Mouse (Mus musculus): Measurements from ENCODE around the gene D430019H16Rik. TPM values are rescaled to one million over a fixed set of nuclear protein-coding genes. Genes with fewer than 3 reads are reported as not detected.
A peak's percentile ranks its signal among the peaks of the same experiment; 100 is the strongest.

D430019H16Rik gene
- polyA plus RNA-seq, 1 experiment from 2014 or later: 1.6 TPM

GRCm38 (mm10) chr12:105445767-105446166 lies 7.9 kb upstream of the D430019H16Rik start:
- no peak for ATAC-seq (ENCODE audit: insufficient number of reproducible peaks, low FRiP score, low TSS enrichment, low read depth)
- Histone ChIP-seq H3K9me3 (replicated peaks) (no peaks in the 10 kb centered on the region), H3K36me3 (no peaks in the 10 kb centered on the region), H3K27ac (replicated peaks) (no peak overlapping the region), H3K27me3 (no peaks in the 10 kb centered on the region), H3K4me1 (no peaks in the 10 kb centered on the region), H3K4me2 (replicated peaks) (no peak overlapping the region), H3K9ac (no peak overlapping the region), H3K4me3 (replicated peaks) (no peak overlapping the region)
- WGBS: 71% methylated on average over 6 of the region's 6 CpGs

DNA sequence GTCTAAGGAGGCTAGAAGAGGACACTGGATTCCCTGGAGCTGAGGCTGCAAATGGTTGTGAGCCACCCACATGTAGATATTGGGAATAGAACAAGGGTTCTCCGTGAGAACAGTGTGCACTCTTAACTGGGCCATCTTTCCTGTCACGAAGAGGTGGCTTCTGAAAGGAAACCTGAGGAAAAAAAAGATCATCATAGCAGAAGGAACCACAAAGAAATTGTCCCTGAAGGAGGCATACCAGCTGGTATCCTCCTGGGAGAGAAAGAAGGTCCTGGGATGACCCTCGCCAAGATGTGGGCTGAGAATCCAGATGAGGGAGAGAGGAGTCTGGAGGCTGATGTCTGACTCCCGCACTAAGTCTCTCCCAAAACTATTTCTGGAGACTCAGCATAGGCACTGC lies 4.4 kb upstream of the D430019H16Rik start:
- no peak overlapping the region for H3K9ac ChIP-seq
- H3K4me2 ChIP-seq (replicated peaks): no peak overlapping the region
- no peak overlapping the region for H3K4me3 ChIP-seq (replicated peaks)
- peaks cover 5% of the 10 kb centered on the region; the same call in 1 of the 2 replicates for H3K4me1 ChIP-seq
- no peaks in the 10 kb centered on the region for H3K27me3 ChIP-seq
- 73% methylated on average over 4 of the region's 4 CpGs for WGBS
- no peaks in the 10 kb centered on the region for H3K36me3 ChIP-seq
- H3K9me3 ChIP-seq (replicated peaks): no peaks in the 10 kb centered on the region
- no peak overlapping the region for H3K27ac ChIP-seq (replicated peaks)
- ATAC-seq (ENCODE audit: insufficient number of reproducible peaks, low FRiP score, low TSS enrichment, low read depth): no peak

GRCm38 (mm10) chr12:105454258-105455062 lies 804 bp downstream of the D430019H16Rik start:
- H3K27ac ChIP-seq (replicated peaks): 0 out of 2 replicates have a peak overlapping the region, but pooled peaks have one; percentile 4
- no peaks in the 10 kb centered on the region for H3K27me3 ChIP-seq
- peak overlapping the region; percentile 63 for H3K4me3 ChIP-seq (replicated peaks)
- ATAC-seq (ENCODE audit: insufficient number of reproducible peaks, low FRiP score, low TSS enrichment, low read depth): peak; percentile 56; the same call in 1 of the 2 replicates
- H3K36me3 ChIP-seq: no peaks in the 10 kb centered on the region
- peaks cover 21% of the 10 kb centered on the region for H3K4me1 ChIP-seq
- peak overlapping the region; percentile 80 for H3K4me2 ChIP-seq (replicated peaks)
- WGBS: 2% methylated on average over 21 of the region's 21 CpGs
- H3K9ac ChIP-seq: peak overlapping the region; percentile 46; the same call in 1 of the 2 replicates
- no peaks in the 10 kb centered on the region for H3K9me3 ChIP-seq (replicated peaks)

DNA sequence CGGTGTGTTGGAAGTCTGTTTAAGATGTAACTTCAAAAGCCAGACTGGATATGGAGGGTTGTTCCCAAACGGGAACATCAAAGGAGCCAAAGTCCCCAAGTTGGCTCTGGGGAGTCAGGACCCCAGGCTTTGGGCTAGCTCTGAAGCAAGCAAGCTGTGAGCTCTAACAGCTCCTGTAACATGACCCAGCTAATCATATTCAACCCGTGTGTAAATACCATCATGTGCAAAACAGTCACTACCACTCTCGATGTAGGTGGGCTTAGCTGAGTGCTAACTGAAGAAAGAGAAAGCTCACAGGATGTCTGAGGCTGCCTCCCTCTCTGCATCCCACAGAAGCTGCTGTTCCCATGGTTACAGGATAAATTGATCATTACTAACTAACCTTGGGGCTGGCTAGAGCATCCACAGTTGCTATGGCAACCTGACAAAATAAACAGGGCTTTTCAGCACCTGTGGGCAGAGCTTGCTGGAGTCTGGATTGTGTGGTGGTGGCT lies 1.5 kb downstream of the D430019H16Rik start:
- 1% methylated on average over 4 of the region's 4 CpGs for WGBS
- H3K27me3 ChIP-seq: no peaks in the 10 kb centered on the region
- H3K4me2 ChIP-seq (replicated peaks): peak overlapping the region; percentile 80
- peaks cover 21% of the 10 kb centered on the region for H3K4me1 ChIP-seq
- no peak overlapping the region for H3K9ac ChIP-seq
- no peak for ATAC-seq (ENCODE audit: insufficient number of reproducible peaks, low FRiP score, low TSS enrichment, low read depth)
- H3K36me3 ChIP-seq: no peaks in the 10 kb centered on the region
- peak overlapping the region; percentile 63 for H3K4me3 ChIP-seq (replicated peaks)
- no peaks in the 10 kb centered on the region for H3K9me3 ChIP-seq (replicated peaks)
- H3K27ac ChIP-seq (replicated peaks): no peak overlapping the region; the same call in 1 of the 2 replicates

GRCm38 (mm10) chr12:105458791-105459190 lies 5.1 kb downstream of the D430019H16Rik start:
- H3K9me3 ChIP-seq (replicated peaks): no peaks in the 10 kb centered on the region
- no peak overlapping the region for H3K4me2 ChIP-seq (replicated peaks)
- H3K9ac ChIP-seq: no peak overlapping the region
- no peak for ATAC-seq (ENCODE audit: insufficient number of reproducible peaks, low FRiP score, low TSS enrichment, low read depth)
- no peaks in the 10 kb centered on the region for H3K27me3 ChIP-seq
- H3K36me3 ChIP-seq: no peaks in the 10 kb centered on the region
- no peak overlapping the region for H3K27ac ChIP-seq (replicated peaks)
- WGBS: 91% methylated on average over 6 of the region's 6 CpGs
- peaks cover 19% of the 10 kb centered on the region for H3K4me1 ChIP-seq
- H3K4me3 ChIP-seq (replicated peaks): no peak overlapping the region

GRCm38 (mm10) chr12:105461066-105461465 lies 7.4 kb downstream of the D430019H16Rik start:
- no peak overlapping the region for H3K9ac ChIP-seq
- no peak overlapping the region for H3K27ac ChIP-seq (replicated peaks)
- no peak overlapping the region for H3K4me3 ChIP-seq (replicated peaks)
- H3K4me2 ChIP-seq (replicated peaks): no peak overlapping the region
- no peaks in the 10 kb centered on the region for H3K27me3 ChIP-seq
- 71% methylated on average over 6 of the region's 6 CpGs for WGBS
- H3K9me3 ChIP-seq (replicated peaks): no peaks in the 10 kb centered on the region
- H3K36me3 ChIP-seq: no peaks in the 10 kb centered on the region
- no peak for ATAC-seq (ENCODE audit: insufficient number of reproducible peaks, low FRiP score, low TSS enrichment, low read depth)
- no peaks in the 10 kb centered on the region for H3K4me1 ChIP-seq

DNA sequence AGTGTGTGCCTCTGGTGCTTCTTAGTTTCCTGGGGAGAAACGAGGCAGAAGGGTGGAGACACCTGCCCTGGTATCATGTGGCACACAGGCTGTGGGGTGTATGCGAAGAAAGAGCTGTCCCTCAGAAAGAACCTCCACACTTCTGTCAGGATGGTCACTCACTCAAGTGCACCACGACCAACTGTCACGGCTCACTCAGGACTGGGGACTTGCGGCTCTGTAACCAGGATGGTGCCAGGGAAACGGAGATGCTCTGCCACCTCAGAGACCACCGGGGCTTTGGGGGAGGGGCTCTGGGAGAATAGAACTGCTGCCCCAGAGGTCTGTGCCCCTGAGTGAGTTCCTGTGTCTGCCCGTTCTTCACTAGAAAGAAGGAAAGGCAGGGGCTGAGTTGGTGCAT lies 15.4 kb downstream of the D430019H16Rik start:
- no peak overlapping the region for H3K27ac ChIP-seq (replicated peaks)
- H3K9ac ChIP-seq: no peak overlapping the region
- no peaks in the 10 kb centered on the region for H3K36me3 ChIP-seq
- no peak for ATAC-seq (ENCODE audit: insufficient number of reproducible peaks, low FRiP score, low TSS enrichment, low read depth)
- no peaks in the 10 kb centered on the region for H3K27me3 ChIP-seq
- peaks cover 17% of the 10 kb centered on the region for H3K4me1 ChIP-seq
- no peak overlapping the region for H3K4me3 ChIP-seq (replicated peaks)
- no peak overlapping the region for H3K4me2 ChIP-seq (replicated peaks)
- WGBS: 77% methylated on average over 8 of the region's 8 CpGs
- H3K9me3 ChIP-seq (replicated peaks): no peaks in the 10 kb centered on the region

DNA sequence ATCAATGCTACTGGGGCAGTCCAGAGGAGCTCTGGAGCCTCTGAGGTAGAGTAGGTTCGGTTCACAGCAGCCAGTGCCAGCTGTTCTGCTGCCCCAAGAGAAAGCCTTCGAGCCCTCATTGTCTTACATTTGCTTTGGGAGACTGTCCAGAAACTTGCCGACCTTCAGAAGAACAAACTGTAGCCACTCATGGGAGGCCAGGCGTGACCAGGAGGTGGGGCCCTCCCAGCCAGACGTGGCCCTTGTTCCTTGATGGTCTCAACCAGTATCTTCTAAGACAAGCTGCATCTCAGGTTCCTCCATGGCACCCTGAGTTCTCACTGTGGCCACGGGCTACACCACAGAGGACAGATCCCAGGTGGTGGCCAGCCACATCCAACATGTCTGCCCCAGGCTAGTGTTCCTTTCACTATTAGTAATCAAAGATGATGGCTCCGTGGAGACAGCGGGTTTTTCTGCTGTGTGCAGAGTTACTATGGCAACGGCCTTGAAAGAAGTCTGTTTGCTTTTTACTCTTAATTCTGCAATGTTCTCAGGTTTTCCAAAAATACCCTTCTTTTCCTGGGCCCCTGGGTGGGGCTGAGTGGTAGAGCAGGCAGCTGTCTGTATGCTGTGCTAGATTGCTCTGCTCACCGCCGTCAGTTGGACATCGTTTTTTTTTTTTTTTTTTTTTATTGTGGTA lies 21.7 kb downstream of the D430019H16Rik start:
- Histone ChIP-seq H3K36me3 (no peaks in the 10 kb centered on the region), H3K27me3 (no peaks in the 10 kb centered on the region), H3K9me3 (replicated peaks) (no peaks in the 10 kb centered on the region), H3K4me3 (replicated peaks) (no peak overlapping the region), H3K4me1 (peaks cover 19% of the 10 kb centered on the region), H3K9ac (no peak overlapping the region), H3K27ac (replicated peaks) (no peak overlapping the region), H3K4me2 (replicated peaks) (no peak overlapping the region)
- WGBS: 47% methylated on average over 12 of the region's 12 CpGs
- no peak for ATAC-seq (ENCODE audit: insufficient number of reproducible peaks, low FRiP score, low TSS enrichment, low read depth)

GRCm38 (mm10) chr12:105476453-105476852 lies 22.8 kb downstream of the D430019H16Rik start:
- Histone ChIP-seq H3K9me3 (replicated peaks) (no peaks in the 10 kb centered on the region), H3K4me2 (replicated peaks) (no peak overlapping the region), H3K9ac (no peak overlapping the region), H3K4me1 (peaks cover 19% of the 10 kb centered on the region), H3K27ac (replicated peaks) (0 out of 2 replicates have a peak overlapping the region, but pooled peaks have one; percentile 5), H3K36me3 (no peaks in the 10 kb centered on the region), H3K4me3 (replicated peaks) (no peak overlapping the region), H3K27me3 (no peaks in the 10 kb centered on the region)
- WGBS: 41% methylated on average over 9 of the region's 9 CpGs
- ATAC-seq (ENCODE audit: insufficient number of reproducible peaks, low FRiP score, low TSS enrichment, low read depth): no peak

GRCm38 (mm10) chr12:105476993-105477392 lies 23.3 kb downstream of the D430019H16Rik start:
- H3K9me3 ChIP-seq (replicated peaks): no peaks in the 10 kb centered on the region
- peaks cover 19% of the 10 kb centered on the region for H3K4me1 ChIP-seq
- no peak for ATAC-seq (ENCODE audit: insufficient number of reproducible peaks, low FRiP score, low TSS enrichment, low read depth)
- H3K4me3 ChIP-seq (replicated peaks): no peak overlapping the region
- no peak overlapping the region for H3K4me2 ChIP-seq (replicated peaks)
- 68% methylated on average over 9 of the region's 9 CpGs for WGBS
- H3K27me3 ChIP-seq: no peaks in the 10 kb centered on the region
- H3K36me3 ChIP-seq: no peaks in the 10 kb centered on the region
- no peak overlapping the region for H3K9ac ChIP-seq
- H3K27ac ChIP-seq (replicated peaks): no peak overlapping the region

GRCm38 (mm10) chr12:105483503-105483902 lies 29.8 kb downstream of the D430019H16Rik start:
- H3K4me2 ChIP-seq (replicated peaks): no peak overlapping the region
- no peak overlapping the region for H3K4me3 ChIP-seq (replicated peaks)
- 45% methylated on average over 3 of the region's 3 CpGs for whole genome bisulfite sequencing
- H3K36me3 ChIP-seq: no peaks in the 10 kb centered on the region
- no peaks in the 10 kb centered on the region for H3K9me3 ChIP-seq (replicated peaks)
- ATAC-seq (ENCODE audit: insufficient number of reproducible peaks, low FRiP score, low TSS enrichment, low read depth): no peak
- no peaks in the 10 kb centered on the region for H3K4me1 ChIP-seq
- no peak overlapping the region for H3K27ac ChIP-seq (replicated peaks)
- no peaks in the 10 kb centered on the region for H3K27me3 ChIP-seq
- no peak overlapping the region for H3K9ac ChIP-seq

Data from embryonic facial prominence, embryonic 15.5 days (tissue).